Mouse (Mus musculus) myocyte (in vitro differentiated cells): ENCODE measurements around the gene C1s1. TPM values are rescaled to one million over a fixed set of nuclear protein-coding genes. Genes with fewer than 3 reads are reported as not detected.

Experiments
- H3K27me3 ChIP-seq: one replicate; pipeline ENCODE4 v1.6.1; 2011; ENCODE audit not compliant: control insufficient read depth, insufficient read depth, insufficient read length
- H3K36me3 ChIP-seq: one replicate; pipeline ENCODE4 v1.6.1; 2011; ENCODE audit not compliant: control insufficient read depth, insufficient read depth
- H3K4me2 ChIP-seq: one replicate; pipeline ENCODE4 v1.6.1; 2011; ENCODE audit warnings: low read depth, control low read depth
- H3K4me3 ChIP-seq: one replicate; pipeline ENCODE4 v1.5.1; 2011; ENCODE audit warnings: mild to moderate bottlenecking, control low read depth, moderate library complexity
- H3K79me2 ChIP-seq: one replicate; pipeline ENCODE4 v1.6.1; 2011; ENCODE audit not compliant: control insufficient read depth, insufficient read depth
- H3ac ChIP-seq: one replicate; pipeline ENCODE4 v1.6.1; 2011; ENCODE audit not compliant: control insufficient read depth, insufficient read length
- CEBPB ChIP-seq: IDR thresholded peaks from 2 replicates; pipeline ENCODE4 v1.6.1; 2011; ENCODE audit warnings: mild to moderate bottlenecking, moderate library complexity; ENCODE audit not compliant: poor library complexity, insufficient read depth, severe bottlenecking
- E2F4 ChIP-seq: IDR thresholded peaks from one replicate; pipeline ENCODE4 v1.6.1; 2011; ENCODE audit warnings: mild to moderate bottlenecking, control low read depth, moderate library complexity; ENCODE audit not compliant: insufficient read depth
- MAX ChIP-seq: IDR thresholded peaks from one replicate; pipeline ENCODE4 v1.6.1; 2011; ENCODE audit warnings: low read depth, mild to moderate bottlenecking, control low read depth
- MYOD1 ChIP-seq, 3 experiments: IDR thresholded peaks; one replicate each; pipeline ENCODE4 v1.6.1; 2011; ENCODE audit warnings: control low read depth in 2 of 3, low read depth in 2 of 3, mild to moderate bottlenecking in 2 of 3, moderate library complexity in 1 of 3; ENCODE audit not compliant: insufficient read length in 2 of 3, control insufficient read depth in 1 of 3
- MYOG ChIP-seq, 3 experiments: IDR thresholded peaks; one replicate each; pipeline ENCODE4 v1.6.1; 2011; ENCODE audit warnings: control low read depth in 2 of 3, low read depth in 2 of 3, mild to moderate bottlenecking in 2 of 3; ENCODE audit not compliant: insufficient read length in 2 of 3, control insufficient read depth in 1 of 3, insufficient read depth in 1 of 3
- POLR2A ChIP-seq: IDR thresholded peaks from one replicate; pipeline ENCODE4 v1.6.1; 2011; ENCODE audit warnings: low read depth, mild to moderate bottlenecking, control low read depth, moderate library complexity; ENCODE audit not compliant: insufficient read length
- POLR2AphosphoS2 ChIP-seq: IDR thresholded peaks from one replicate; pipeline ENCODE4 v1.6.1; 2011; ENCODE audit warnings: low read depth, control low read depth; ENCODE audit not compliant: insufficient read length
- REST ChIP-seq: IDR thresholded peaks from one replicate; pipeline ENCODE4 v1.6.1; 2011; ENCODE audit warnings: mild to moderate bottlenecking, control low read depth, moderate library complexity; ENCODE audit not compliant: insufficient read depth, insufficient read length
- SRF ChIP-seq: IDR thresholded peaks from one replicate; pipeline ENCODE4 v1.6.1; 2011; ENCODE audit warnings: low read depth; ENCODE audit not compliant: control insufficient read depth, insufficient read length
- TCF12 ChIP-seq: IDR thresholded peaks from one replicate; pipeline ENCODE4 v1.6.1; 2011; ENCODE audit warnings: mild to moderate bottlenecking, control low read depth; ENCODE audit not compliant: poor library complexity, insufficient read depth, severe bottlenecking
- TCF3 ChIP-seq: IDR thresholded peaks from one replicate; pipeline ENCODE4 v1.6.1; 2011; ENCODE audit warnings: low read depth, control low read depth; ENCODE audit not compliant: insufficient read length
- USF1 ChIP-seq: IDR thresholded peaks from one replicate; pipeline ENCODE4 v1.6.1; 2011; ENCODE audit warnings: low read depth, mild to moderate bottlenecking, control low read depth, moderate library complexity
- polyA plus RNA-seq: library from polyadenylated mRNA; unstranded; fragments of >200 nt; fragmentation: generic; extraction: Trizol; gene quantifications from one replicate; pipeline ENCODE4 v1.2.1, GENCODE M21; 2012; ENCODE audit warnings: missing spikeins

The C1s1 gene
- polyA plus RNA-seq, 1 experiment: 0.24 TPM

GRCm38 (mm10) chr6:124508292-124508691 lies 33.9 kb downstream of the C1s1 start:
- no peak for TF ChIP-seq POLR2AphosphoS2
- no peak for TF ChIP-seq REST
- TF ChIP-seq MAX: no peak
- no peak for TF ChIP-seq POLR2A
- TF ChIP-seq CEBPB: no peak
- TF ChIP-seq E2F4: no peak
- no peak for TF ChIP-seq TCF12
- no peak for TF ChIP-seq MYOG (IDR thresholded peaks at IDR 0.05; ENCODE audit: control insufficient read depth in 1 of 3, insufficient read depth in 1 of 3, insufficient read length in 2 of 3, low read depth in 2 of 3)
- TF ChIP-seq TCF3: no peak
- no peak for TF ChIP-seq MYOD1 (IDR thresholded peaks at IDR 0.05; ENCODE audit: control insufficient read depth in 1 of 3, insufficient read length in 2 of 3, low read depth in 2 of 3)
- no peak for TF ChIP-seq SRF
- no peak for TF ChIP-seq USF1
- Histone ChIP-seq H3K27me3 (no peaks in the 10 kb centered on the region), H3K4me2 (no peak overlapping the region)

GRCm38 (mm10) chr6:124506991-124507390 lies 35.2 kb downstream of the C1s1 start:
- Histone ChIP-seq H3K79me2 (no peaks in the 10 kb centered on the region), H3K4me3 (no peak overlapping the region), H3K27me3 (no peaks in the 10 kb centered on the region), H3ac (no peak overlapping the region), H3K36me3 (no peaks in the 10 kb centered on the region), H3K4me2 (no peak overlapping the region)
- TF ChIP-seq POLR2A (no peak), MYOD1 (IDR thresholded peaks at IDR 0.05; ENCODE audit: control insufficient read depth in 1 of 3, insufficient read length in 2 of 3, low read depth in 2 of 3) (no peak), MAX (no peak), E2F4 (no peak), CEBPB (no peak), SRF (no peak), POLR2AphosphoS2 (no peak), TCF12 (no peak), TCF3 (no peak), USF1 (no peak), MYOG (IDR thresholded peaks at IDR 0.05; ENCODE audit: control insufficient read depth in 1 of 3, insufficient read depth in 1 of 3, insufficient read length in 2 of 3, low read depth in 2 of 3) (no peak), REST (no peak)

More at GRCm38 (mm10) chr6:124508292-124508691, 33.9 kb downstream of the C1s1 start:
- no peak overlapping the region for H3ac ChIP-seq
- no peak overlapping the region for H3K4me3 ChIP-seq
- no peaks in the 10 kb centered on the region for H3K79me2 ChIP-seq
- H3K36me3 ChIP-seq: no peaks in the 10 kb centered on the region

GRCm38 (mm10) chr6:124505028-124505427 lies 37.1 kb downstream of the C1s1 start:
- no peak for TF ChIP-seq USF1
- no peak for TF ChIP-seq MYOD1 (IDR thresholded peaks at IDR 0.05; ENCODE audit: control insufficient read depth in 1 of 3, insufficient read length in 2 of 3, low read depth in 2 of 3)
- TF ChIP-seq MYOG (IDR thresholded peaks at IDR 0.05; ENCODE audit: control insufficient read depth in 1 of 3, insufficient read depth in 1 of 3, insufficient read length in 2 of 3, low read depth in 2 of 3): no peak
- TF ChIP-seq POLR2AphosphoS2: no peak
- TF ChIP-seq TCF3: no peak
- no peak for TF ChIP-seq MAX
- no peak for TF ChIP-seq REST
- no peak for TF ChIP-seq E2F4
- no peak for TF ChIP-seq CEBPB
- TF ChIP-seq SRF: no peak
- no peak for TF ChIP-seq TCF12
- TF ChIP-seq POLR2A: no peak
- Histone ChIP-seq H3K4me3 (no peak overlapping the region), H3ac (no peak overlapping the region)

GRCm38 (mm10) chr6:124502021-124502420 lies 40.1 kb downstream of the C1s1 start:
- H3K4me3 ChIP-seq: no peak overlapping the region
- TF ChIP-seq TCF3 (no peak), POLR2A (no peak), SRF (no peak), E2F4 (no peak), MAX (no peak), MYOD1 (IDR thresholded peaks at IDR 0.05; ENCODE audit: control insufficient read depth in 1 of 3, insufficient read length in 2 of 3, low read depth in 2 of 3) (no peak), TCF12 (no peak)
- no peaks in the 10 kb centered on the region for H3K27me3 ChIP-seq
- H3ac ChIP-seq: no peak overlapping the region
- H3K4me2 ChIP-seq: no peak overlapping the region
- H3K79me2 ChIP-seq: no peaks in the 10 kb centered on the region
- no peaks in the 10 kb centered on the region for H3K36me3 ChIP-seq

More at GRCm38 (mm10) chr6:124505028-124505427, 37.1 kb downstream of the C1s1 start:
- H3K27me3 ChIP-seq: no peaks in the 10 kb centered on the region
- H3K36me3 ChIP-seq: no peaks in the 10 kb centered on the region
- no peak overlapping the region for H3K4me2 ChIP-seq
- H3K79me2 ChIP-seq: no peaks in the 10 kb centered on the region

GRCm38 (mm10) chr6:124501473-124501872 lies 40.7 kb downstream of the C1s1 start:
- H3K4me3 ChIP-seq: no peak overlapping the region
- H3K79me2 ChIP-seq: no peaks in the 10 kb centered on the region
- no peak overlapping the region for H3K4me2 ChIP-seq
- no peak overlapping the region for H3ac ChIP-seq
- no peak for TF ChIP-seq USF1
- no peak for TF ChIP-seq E2F4
- TF ChIP-seq SRF: no peak
- TF ChIP-seq CEBPB: no peak
- no peak for TF ChIP-seq TCF12
- TF ChIP-seq TCF3: no peak
- TF ChIP-seq MAX: no peak
- TF ChIP-seq POLR2A: no peak
- TF ChIP-seq MYOG (IDR thresholded peaks at IDR 0.05; ENCODE audit: control insufficient read depth in 1 of 3, insufficient read depth in 1 of 3, insufficient read length in 2 of 3, low read depth in 2 of 3): no peak
- TF ChIP-seq POLR2AphosphoS2: no peak
- TF ChIP-seq REST: no peak
- TF ChIP-seq MYOD1 (IDR thresholded peaks at IDR 0.05; ENCODE audit: control insufficient read depth in 1 of 3, insufficient read length in 2 of 3, low read depth in 2 of 3): no peak
- H3K36me3 ChIP-seq: no peaks in the 10 kb centered on the region
- H3K27me3 ChIP-seq: no peaks in the 10 kb centered on the region
